Mouse (Mus musculus): Measurements from ENCODE around the gene Veph1.

Veph1 gene

GRCm38 (mm10) chr3:66091746-66092145 is 204.9 kb downstream of the Veph1 start:
- no peak for DNase-seq

GRCm38 (mm10) chr3:66087608-66088007 is 209.0 kb downstream of the Veph1 start:
- no peak for DNase-seq

- DNase-seq = no peak
Observed at GRCm38 (mm10) chr3:66083856-66084255, 212.8 kb downstream of the Veph1 start.

GRCm38 (mm10) chr3:66083407-66083806 is 213.2 kb downstream of the Veph1 start:
- DNase-seq = no peak

GRCm38 (mm10) chr3:66082975-66083374 is 213.7 kb downstream of the Veph1 start:
- no peak for DNase-seq

- DNase-seq = no peak
Observed at GRCm38 (mm10) chr3:66081363-66081736, 215.3 kb downstream of the Veph1 start.

GRCm38 (mm10) chr3:66080631-66081362 is 215.8 kb downstream of the Veph1 start:
- DNase-seq = no peak

- no peak for DNase-seq
Observed at GRCm38 (mm10) chr3:66079886-66080285, 216.8 kb downstream of the Veph1 start.

- no peak for DNase-seq
Observed at GRCm38 (mm10) chr3:66078898-66079537, 217.6 kb downstream of the Veph1 start.

- DNase-seq = no peak
Observed at GRCm38 (mm10) chr3:66078026-66078721, 218.5 kb downstream of the Veph1 start.

GRCm38 (mm10) chr3:66070274-66070673 is 226.4 kb downstream of the Veph1 start:
- no peak for DNase-seq

- DNase-seq = no peak
Observed at GRCm38 (mm10) chr3:66063881-66064280, 232.8 kb downstream of the Veph1 start.

GRCm38 (mm10) chr3:66056912-66057311 is 239.7 kb downstream of the Veph1 start:
- DNase-seq = no peak

GRCm38 (mm10) chr3:66055652-66056051 is 241.0 kb downstream of the Veph1 start:
- no peak for DNase-seq

- DNase-seq = no peak
Observed at GRCm38 (mm10) chr3:66050092-66050886, 246.3 kb downstream of the Veph1 start.

GRCm38 (mm10) chr3:66040857-66041494 is 255.7 kb downstream of the Veph1 start:
- no peak for DNase-seq

- no peak for DNase-seq
Observed at GRCm38 (mm10) chr3:66035226-66035625, 261.4 kb downstream of the Veph1 start.

- no peak for DNase-seq
Observed at GRCm38 (mm10) chr3:66033346-66033745, 263.3 kb downstream of the Veph1 start.

- no peak for DNase-seq
Observed at GRCm38 (mm10) chr3:66025454-66025853, 271.2 kb downstream of the Veph1 start.

- no peak for DNase-seq
Observed at GRCm38 (mm10) chr3:66024220-66024792, 272.3 kb downstream of the Veph1 start.

- DNase-seq = no peak
Observed at GRCm38 (mm10) chr3:66019171-66019570, 277.5 kb downstream of the Veph1 start.
